Mouse (Mus musculus) kidney, postnatal 0 days (tissue): ENCODE measurements at regions not wholly inside any gene's neighbourhood (a gene's known extent, or its start where the extent isn't known, plus 50 kb on each side); places are given as distances from the start of the nearest gene placed in this dataset.
A peak's percentile ranks its signal among the peaks of the same experiment; 100 is the strongest.

ENCODE experiments used
- ATAC-seq: fragments of 200-750 bp; cut with Nextera tagmentation; replicated peaks from 2 replicates; pipeline ENCODE4 v1.8.0; 2017; ENCODE audit warnings: low read depth, moderate number of reproducible peaks, moderate TSS enrichment, moderate library complexity; ENCODE audit not compliant: low FRiP score
- DNase-seq: peaks from one replicate; pipeline ENCODE4 v3.0.0-alpha.2; 2016; ENCODE audit warnings: low spot score
- H3K27ac ChIP-seq: fragments of 300-500 bp; sonication (generic); 2 replicates; pipeline ENCODE4 v1.5.1; 2014; ENCODE audit warnings: mild to moderate bottlenecking
- H3K27me3 ChIP-seq: fragments of 300-500 bp; sonication (generic); 2 replicates; pipeline ENCODE4 v1.6.1; 2014; ENCODE audit warnings: low read length, mixed read lengths; ENCODE audit not compliant: insufficient read depth
- H3K36me3 ChIP-seq: fragments of 300-500 bp; sonication (generic); 2 replicates; pipeline ENCODE4 v1.6.1; 2014; ENCODE audit warnings: low read length, mixed read lengths; ENCODE audit not compliant: insufficient read depth
- H3K4me1 ChIP-seq: fragments of 300-500 bp; sonication (generic); replicated peaks from 2 replicates; pipeline ENCODE4 v1.6.1; 2014; ENCODE audit warnings: antibody characterized with exemption, low read length, mixed read lengths; ENCODE audit not compliant: insufficient read depth
- H3K4me2 ChIP-seq: fragments of 300-500 bp; sonication (generic); 2 replicates; pipeline ENCODE4 v1.6.1; 2014; ENCODE audit warnings: mild to moderate bottlenecking, low read length, moderate library complexity, mixed read lengths
- H3K4me3 ChIP-seq: fragments of 300-500 bp; sonication (generic); replicated peaks from 2 replicates; pipeline ENCODE4 v1.5.1; 2014; ENCODE audit warnings: low read depth, low read length
- H3K9ac ChIP-seq: fragments of 300-500 bp; sonication (generic); 2 replicates; pipeline ENCODE4 v1.6.1; 2014; ENCODE audit warnings: low read depth, low read length
- H3K9me3 ChIP-seq: fragments of 300-500 bp; sonication (generic); replicated peaks from 2 replicates; pipeline ENCODE4 v1.6.1; 2016; ENCODE audit warnings: low read length, inconsistent platforms, mixed read lengths
- CTCF ChIP-seq: IDR thresholded peaks from 2 replicates; pipeline ENCODE4 v1.5.1; 2016; ENCODE audit warnings: antibody characterized with exemption, low read depth, mild to moderate bottlenecking, moderate library complexity
- WGBS: fragments of 180-500 bp; shearing (Covaris S2); extraction: QIAGEN DNeasy Blood & Tissue Kit; methylation state at CpG from one replicate; pipeline ENCODE4 v1.1.7; 2014; 5-methylcytosine and 5-hydroxymethylcytosine counted together

- no peaks in the 10 kb centered on the region for H3K4me1 ChIP-seq
- no peak overlapping the region for H3K27ac ChIP-seq
- H3K9ac ChIP-seq: no peak overlapping the region
- TF ChIP-seq CTCF: no peak
- 37% methylated on average over 16 of the region's 16 CpGs for WGBS
- no peaks in the 10 kb centered on the region for H3K27me3 ChIP-seq
- ATAC-seq (no peak), DNase-seq (peak; percentile 3)
- H3K4me2 ChIP-seq: no peak overlapping the region
- H3K4me3 ChIP-seq: no peak overlapping the region
- no peaks in the 10 kb centered on the region for H3K36me3 ChIP-seq
- H3K9me3 ChIP-seq: no peaks in the 10 kb centered on the region
Measured at GRCm38 (mm10) chr12:106732108-106732857, 722.3 kb downstream of the Vrk1 start.

- no peak for TF ChIP-seq CTCF
- ATAC-seq: no peak
Measured at GRCm38 (mm10) chr12:106748765-106749164, 738.7 kb downstream of the Vrk1 start.

GRCm38 (mm10) chr12:106763552-106763951, 724.9 kb upstream of the 3110018I06Rik start:
- Histone ChIP-seq H3K27ac (no peak overlapping the region), H3K9ac (no peak overlapping the region), H3K4me2 (no peak overlapping the region), H3K4me1 (no peaks in the 10 kb centered on the region), H3K4me3 (no peak overlapping the region), H3K36me3 (no peaks in the 10 kb centered on the region), H3K9me3 (no peaks in the 10 kb centered on the region), H3K27me3 (no peaks in the 10 kb centered on the region)
- DNase-seq (no peak), ATAC-seq (no peak)
- TF ChIP-seq CTCF: no peak
- WGBS: 81% methylated on average over 7 of the region's 7 CpGs

More at GRCm38 (mm10) chr12:106748765-106749164, 738.7 kb downstream of the Vrk1 start:
- no peak overlapping the region for H3K27ac ChIP-seq
- H3K36me3 ChIP-seq: no peaks in the 10 kb centered on the region
- no peak overlapping the region for H3K4me3 ChIP-seq
- H3K27me3 ChIP-seq: no peaks in the 10 kb centered on the region
- no peak overlapping the region for H3K4me2 ChIP-seq
- H3K9ac ChIP-seq: no peak overlapping the region
- DNase-seq: no peak
- no peaks in the 10 kb centered on the region for H3K9me3 ChIP-seq
- WGBS: 71% methylated on average over 8 of the region's 8 CpGs
- H3K4me1 ChIP-seq: no peaks in the 10 kb centered on the region

GRCm38 (mm10) chr12:106764516-106764915, 723.9 kb upstream of the 3110018I06Rik start:
- Histone ChIP-seq H3K4me3 (no peak overlapping the region), H3K27ac (no peak overlapping the region), H3K9ac (no peak overlapping the region), H3K27me3 (no peaks in the 10 kb centered on the region), H3K4me1 (no peaks in the 10 kb centered on the region), H3K4me2 (no peak overlapping the region), H3K36me3 (no peaks in the 10 kb centered on the region), H3K9me3 (no peaks in the 10 kb centered on the region)
- ATAC-seq (no peak), DNase-seq (no peak)
- no peak for TF ChIP-seq CTCF
- 80% methylated on average over 7 of the region's 7 CpGs for WGBS

GRCm38 (mm10) chr12:106773536-106773935, 714.9 kb upstream of the 3110018I06Rik start:
- no peak for TF ChIP-seq CTCF
- H3K9ac ChIP-seq: no peak overlapping the region
- H3K9me3 ChIP-seq: no peaks in the 10 kb centered on the region
- H3K4me1 ChIP-seq: no peaks in the 10 kb centered on the region
- H3K4me3 ChIP-seq: no peak overlapping the region
- H3K27ac ChIP-seq: no peak overlapping the region
- no peaks in the 10 kb centered on the region for H3K27me3 ChIP-seq
- H3K36me3 ChIP-seq: no peaks in the 10 kb centered on the region
- ATAC-seq (no peak), DNase-seq (peak; percentile 3)
- H3K4me2 ChIP-seq: no peak overlapping the region
- WGBS: 34% methylated on average over 4 of the region's 4 CpGs

GRCm38 (mm10) chr12:106796596-106796995, 691.8 kb upstream of the 3110018I06Rik start:
- DNase-seq (no peak), ATAC-seq (no peak)
- no peak overlapping the region for H3K4me3 ChIP-seq
- no peak overlapping the region for H3K4me2 ChIP-seq
- H3K4me1 ChIP-seq: no peaks in the 10 kb centered on the region
- H3K9ac ChIP-seq: no peak overlapping the region
- H3K36me3 ChIP-seq: no peaks in the 10 kb centered on the region
- WGBS: 64% methylated on average over 7 of the region's 7 CpGs
- no peaks in the 10 kb centered on the region for H3K9me3 ChIP-seq
- no peaks in the 10 kb centered on the region for H3K27me3 ChIP-seq
- no peak for TF ChIP-seq CTCF
- H3K27ac ChIP-seq: no peak overlapping the region

GRCm38 (mm10) chr12:106819736-106820135, 668.7 kb upstream of the 3110018I06Rik start:
- ATAC-seq: no peak
- WGBS: 86% methylated on average over 6 of the region's 6 CpGs

More at GRCm38 (mm10) chr12:106819736-106820135, 668.7 kb upstream of the 3110018I06Rik start:
- Histone ChIP-seq H3K9me3 (no peaks in the 10 kb centered on the region; the same call in 1 of the 2 replicates), H3K4me3 (no peak overlapping the region), H3K36me3 (no peaks in the 10 kb centered on the region), H3K27ac (no peak overlapping the region), H3K9ac (no peak overlapping the region), H3K27me3 (no peaks in the 10 kb centered on the region), H3K4me2 (no peak overlapping the region), H3K4me1 (no peaks in the 10 kb centered on the region)
- no peak for TF ChIP-seq CTCF
- DNase-seq: no peak
